Mouse (Mus musculus): ENCODE data around the gene Ltb4r2. TPM values are rescaled to one million over a fixed set of nuclear protein-coding genes. Genes with fewer than 3 reads are reported as not detected.

Gene Ltb4r2
- 0.14 and 0.21 TPM in 2 replicates for polyA plus RNA-seq (2016; fragmentation: Nextera tagmentation; extraction: Ambion mirVana)

- H3K27me3 ChIP-seq (ENCODE audit: insufficient read depth, poor library complexity, severe bottlenecking) = peaks cover 61% of the 10 kb centered on the region
- peak within 1 kb of the TSS; percentile 65 for H3K4me3 ChIP-seq
- peaks cover 8% of the 10 kb centered on the region for H3K36me3 ChIP-seq
- peak within 1 kb of the TSS; percentile 85 for H3K27ac ChIP-seq
- no peaks in the 10 kb centered on the region for H3K9me3 ChIP-seq
- 74% methylated on average over 6 of the region's 6 CpGs for WGBS
- DNase-seq (ENCODE audit: low spot score) = no peak
- peaks cover 17% of the 10 kb centered on the region for H3K4me1 ChIP-seq (replicated peaks)
Measured at GRCm38 (mm10) chr14:55761163-55761562, at the start of gene Ltb4r2. Gene Ltb4r2, plus strand, starts transcription at chr14:55761428.

- no peaks in the 10 kb centered on the region for H3K9me3 ChIP-seq
- H3K4me3 ChIP-seq = no peak overlapping the region
- peaks cover 33% of the 10 kb centered on the region for H3K27me3 ChIP-seq (ENCODE audit: insufficient read depth, poor library complexity, severe bottlenecking)
- no peak for DNase-seq (ENCODE audit: low spot score)
- WGBS = 80% methylated on average over 7 of the region's 7 CpGs
- H3K36me3 ChIP-seq = peaks cover 9% of the 10 kb centered on the region
- peaks cover 13% of the 10 kb centered on the region for H3K4me1 ChIP-seq (replicated peaks)
- no peak overlapping the region for H3K27ac ChIP-seq
Measured at GRCm38 (mm10) chr14:55711786-55712185, 49.4 kb upstream of the Ltb4r2 start.

GRCm38 (mm10) chr14:55713007-55713728, 48.1 kb upstream of the Ltb4r2 start:
- Histone ChIP-seq H3K4me3 (peak overlapping the region; percentile 37), H3K27ac (peak overlapping the region; percentile 29; the same call in 1 of the 2 replicates)
- no peak for DNase-seq (ENCODE audit: low spot score)

GRCm38 (mm10) chr14:55713729-55714122, 47.5 kb upstream of the Ltb4r2 start, which contains the start of gene Tgm1:
Gene Tgm1, minus strand, starts transcription at chr14:55713926.
- H3K4me3 ChIP-seq = peak within 1 kb of the TSS; percentile 37
- H3K27me3 ChIP-seq (ENCODE audit: insufficient read depth, poor library complexity, severe bottlenecking) = peaks cover 33% of the 10 kb centered on the region
- H3K27ac ChIP-seq = peak within 1 kb of the TSS; percentile 29; the same call in 1 of the 2 replicates
- no peaks in the 10 kb centered on the region for H3K9me3 ChIP-seq
- DNase-seq (ENCODE audit: low spot score) = no peak
- H3K4me1 ChIP-seq (replicated peaks) = peaks cover 13% of the 10 kb centered on the region
- WGBS = 31% methylated on average over 4 of the region's 4 CpGs
- peaks cover 28% of the 10 kb centered on the region for H3K36me3 ChIP-seq

More at GRCm38 (mm10) chr14:55713007-55713728, 48.1 kb upstream of the Ltb4r2 start:
- Histone ChIP-seq H3K27me3 (ENCODE audit: insufficient read depth, poor library complexity, severe bottlenecking) (peaks cover 33% of the 10 kb centered on the region), H3K9me3 (no peaks in the 10 kb centered on the region), H3K36me3 (peaks cover 22% of the 10 kb centered on the region), H3K4me1 (replicated peaks) (peaks cover 13% of the 10 kb centered on the region)
- 16% methylated on average over 25 of the region's 25 CpGs for WGBS

- peaks cover 13% of the 10 kb centered on the region for H3K4me1 ChIP-seq (replicated peaks)
- H3K9me3 ChIP-seq = no peaks in the 10 kb centered on the region
- no peak for DNase-seq (ENCODE audit: low spot score)
- H3K36me3 ChIP-seq = peaks cover 39% of the 10 kb centered on the region
- no peak overlapping the region for H3K4me3 ChIP-seq
- peaks cover 33% of the 10 kb centered on the region for H3K27me3 ChIP-seq (ENCODE audit: insufficient read depth, poor library complexity, severe bottlenecking)
- H3K27ac ChIP-seq = no peak overlapping the region
- WGBS = 37% methylated on average over 6 of the region's 6 CpGs
Measured at GRCm38 (mm10) chr14:55714893-55715292, 46.3 kb upstream of the Ltb4r2 start.

- 91% methylated on average over 6 of the region's 6 CpGs for WGBS
- Histone ChIP-seq H3K9me3 (no peaks in the 10 kb centered on the region), H3K4me1 (replicated peaks) (peaks cover 17% of the 10 kb centered on the region), H3K27me3 (ENCODE audit: insufficient read depth, poor library complexity, severe bottlenecking) (peaks cover 30% of the 10 kb centered on the region), H3K27ac (no peak overlapping the region), H3K36me3 (peaks cover 45% of the 10 kb centered on the region), H3K4me3 (no peak overlapping the region)
- no peak for DNase-seq (ENCODE audit: low spot score)
Measured at GRCm38 (mm10) chr14:55716271-55716670, 45.0 kb upstream of the Ltb4r2 start.

- DNase-seq (ENCODE audit: low spot score) = no peak
- Histone ChIP-seq H3K4me1 (replicated peaks) (peaks cover 22% of the 10 kb centered on the region), H3K27me3 (ENCODE audit: insufficient read depth, poor library complexity, severe bottlenecking) (peaks cover 24% of the 10 kb centered on the region), H3K9me3 (no peaks in the 10 kb centered on the region), H3K36me3 (peaks cover 45% of the 10 kb centered on the region), H3K27ac (no peak overlapping the region), H3K4me3 (no peak overlapping the region)
- 69% methylated on average over 8 of the region's 8 CpGs for WGBS
Measured at GRCm38 (mm10) chr14:55716884-55717283, 44.3 kb upstream of the Ltb4r2 start.

GRCm38 (mm10) chr14:55719737-55720136, 41.5 kb upstream of the Ltb4r2 start:
- WGBS = 90% methylated on average over 6 of the region's 6 CpGs
- no peaks in the 10 kb centered on the region for H3K27me3 ChIP-seq (ENCODE audit: insufficient read depth, poor library complexity, severe bottlenecking)
- peaks cover 45% of the 10 kb centered on the region for H3K36me3 ChIP-seq
- H3K4me1 ChIP-seq (replicated peaks) = peaks cover 16% of the 10 kb centered on the region
- H3K4me3 ChIP-seq = no peak overlapping the region
- H3K9me3 ChIP-seq = no peaks in the 10 kb centered on the region
- DNase-seq (ENCODE audit: low spot score) = no peak
- no peak overlapping the region for H3K27ac ChIP-seq

- Histone ChIP-seq H3K27ac (no peak overlapping the region), H3K4me1 (replicated peaks) (peaks cover 16% of the 10 kb centered on the region), H3K4me3 (peak overlapping the region; percentile 87; the same call in 1 of the 2 replicates), H3K36me3 (peaks cover 45% of the 10 kb centered on the region), H3K27me3 (ENCODE audit: insufficient read depth, poor library complexity, severe bottlenecking) (no peaks in the 10 kb centered on the region), H3K9me3 (no peaks in the 10 kb centered on the region)
- DNase-seq (ENCODE audit: low spot score) = no peak
- 94% methylated on average over 12 of the region's 12 CpGs for WGBS
Measured at GRCm38 (mm10) chr14:55720666-55721065, 40.6 kb upstream of the Ltb4r2 start.

- Histone ChIP-seq H3K9me3 (no peaks in the 10 kb centered on the region), H3K4me3 (peak overlapping the region; percentile 87), H3K4me1 (replicated peaks) (peaks cover 16% of the 10 kb centered on the region), H3K27ac (no peak overlapping the region), H3K27me3 (ENCODE audit: insufficient read depth, poor library complexity, severe bottlenecking) (no peaks in the 10 kb centered on the region), H3K36me3 (peaks cover 43% of the 10 kb centered on the region)
- no peak for DNase-seq (ENCODE audit: low spot score)
- WGBS = 69% methylated on average over 6 of the region's 6 CpGs
Measured at GRCm38 (mm10) chr14:55721076-55721475, 40.2 kb upstream of the Ltb4r2 start.

GRCm38 (mm10) chr14:55721700-55722437, 39.4 kb upstream of the Ltb4r2 start, which contains the start of gene Rabggta:
Gene Rabggta, minus strand, starts transcription at chr14:55722263.
- peaks cover 16% of the 10 kb centered on the region for H3K4me1 ChIP-seq (replicated peaks)
- under 1% methylated on average over 50 of the region's 50 CpGs for WGBS
- no peaks in the 10 kb centered on the region for H3K9me3 ChIP-seq
- peak within 1 kb of the TSS; percentile 87 for H3K4me3 ChIP-seq
- peak within 1 kb of the TSS; percentile 94 for H3K27ac ChIP-seq
- no peaks in the 10 kb centered on the region for H3K27me3 ChIP-seq (ENCODE audit: insufficient read depth, poor library complexity, severe bottlenecking)
- peak; percentile 93 for DNase-seq (ENCODE audit: low spot score)
- peaks cover 35% of the 10 kb centered on the region for H3K36me3 ChIP-seq

GRCm38 (mm10) chr14:55722438-55722945, 38.7 kb upstream of the Ltb4r2 start:
- no peak for DNase-seq (ENCODE audit: low spot score)
- Histone ChIP-seq H3K27ac (peak overlapping the region; percentile 94), H3K9me3 (no peaks in the 10 kb centered on the region), H3K4me3 (peak overlapping the region; percentile 87), H3K27me3 (ENCODE audit: insufficient read depth, poor library complexity, severe bottlenecking) (no peaks in the 10 kb centered on the region), H3K36me3 (peaks cover 29% of the 10 kb centered on the region), H3K4me1 (replicated peaks) (peaks cover 16% of the 10 kb centered on the region)
- WGBS = 53% methylated on average over 8 of the region's 8 CpGs
